27 mouse cellular contexts compared by ENCODE assay signal in genomic region chr6:49624564-49624963, GRCm38 (mm10).
"Had no signal": no experiment of that assay in that cellular context is flagged by ENCODE, and none has a peak within 500 bp of the region (broad histone marks: within the 10 kb centered on the region; RNA-seq: fewer than 3 reads in every experiment).

No protein-coding gene starts in this region.

- H3K4me3 ChIP-seq: embryonic facial prominence, embryonic 10.5 days; embryonic facial prominence, embryonic 12.5 days; embryonic facial prominence, embryonic 13.5 days; embryonic facial prominence, embryonic 15.5 days; erythroblast, embryonic 14.5 days; forebrain, embryonic 10.5 days; forebrain, embryonic 12.5 days; forebrain, embryonic 13.5 days; forebrain, embryonic 15.5 days; gastrocnemius, adult 2 months; heart, adult 2 months; heart, embryonic 10.5 days had no signal

- H3K27me3 ChIP-seq: embryonic facial prominence, embryonic 12.5 days; embryonic facial prominence, embryonic 13.5 days; embryonic facial prominence, embryonic 15.5 days; forebrain, embryonic 12.5 days; forebrain, embryonic 13.5 days; forebrain, embryonic 15.5 days had no signal

- H3K9ac ChIP-seq: embryonic facial prominence, embryonic 12.5 days; embryonic facial prominence, embryonic 13.5 days; embryonic facial prominence, embryonic 15.5 days; forebrain, embryonic 12.5 days; forebrain, embryonic 13.5 days; forebrain, embryonic 15.5 days; forebrain, postnatal 0 days had no signal

- H3K27ac ChIP-seq: embryonic facial prominence, embryonic 10.5 days; embryonic facial prominence, embryonic 12.5 days; embryonic facial prominence, embryonic 13.5 days; embryonic facial prominence, embryonic 15.5 days; forebrain, embryonic 10.5 days; forebrain, embryonic 12.5 days; forebrain, embryonic 13.5 days; forebrain, embryonic 15.5 days; gastrocnemius, adult 2 months; heart, adult 2 months; heart, embryonic 10.5 days had no signal

- H3K9me3 ChIP-seq: embryonic facial prominence, embryonic 10.5 days; embryonic facial prominence, embryonic 12.5 days; embryonic facial prominence, embryonic 13.5 days; embryonic facial prominence, embryonic 15.5 days; forebrain, embryonic 10.5 days; forebrain, embryonic 12.5 days; forebrain, embryonic 13.5 days; forebrain, embryonic 15.5 days; heart, embryonic 10.5 days had no signal

- H3K36me3 ChIP-seq: embryonic facial prominence, embryonic 10.5 days; embryonic facial prominence, embryonic 12.5 days; embryonic facial prominence, embryonic 13.5 days; embryonic facial prominence, embryonic 15.5 days; forebrain, embryonic 10.5 days; forebrain, embryonic 12.5 days; forebrain, embryonic 15.5 days; heart, embryonic 10.5 days had no signal

- H3K4me1 ChIP-seq: embryonic facial prominence, embryonic 10.5 days; embryonic facial prominence, embryonic 12.5 days; embryonic facial prominence, embryonic 13.5 days; embryonic facial prominence, embryonic 15.5 days; forebrain, embryonic 10.5 days; forebrain, embryonic 12.5 days; forebrain, embryonic 13.5 days; forebrain, embryonic 15.5 days; heart, embryonic 10.5 days had no signal

- ATAC-seq: forebrain, embryonic 13.5 days; forebrain, embryonic 14.5 days; forebrain, embryonic 15.5 days; forebrain, embryonic 16.5 days; forebrain, postnatal 0 days had no signal

- DNase-seq: cerebellum, adult 9-10 months; cerebellum, adult 9-11 months; cerebellum, postnatal 10 days; cerebellum, postnatal 14 days; cerebellum, postnatal 25 days; cerebellum, postnatal 36 days; embryo, embryonic 11 days; forebrain, postnatal 0 days; gastrocnemius, adult 2 months; gastrocnemius, postnatal 10 days; gastrocnemius, postnatal 14 days; gastrocnemius, postnatal 36 days; heart, adult 11 months; heart, adult 18-20 months; heart, adult 2 months had no signal

- H3K4me2 ChIP-seq: embryonic facial prominence, embryonic 12.5 days; embryonic facial prominence, embryonic 13.5 days; embryonic facial prominence, embryonic 15.5 days; forebrain, embryonic 12.5 days; forebrain, embryonic 13.5 days; forebrain, embryonic 15.5 days had no signal
